Mouse (Mus musculus): Measurements from ENCODE around the gene Olfr958. TPM values are rescaled to one million over a fixed set of nuclear protein-coding genes. Genes with fewer than 3 reads are reported as not detected.

Gene Olfr958
- polyA plus RNA-seq, 1 experiment: not detected

DNA sequence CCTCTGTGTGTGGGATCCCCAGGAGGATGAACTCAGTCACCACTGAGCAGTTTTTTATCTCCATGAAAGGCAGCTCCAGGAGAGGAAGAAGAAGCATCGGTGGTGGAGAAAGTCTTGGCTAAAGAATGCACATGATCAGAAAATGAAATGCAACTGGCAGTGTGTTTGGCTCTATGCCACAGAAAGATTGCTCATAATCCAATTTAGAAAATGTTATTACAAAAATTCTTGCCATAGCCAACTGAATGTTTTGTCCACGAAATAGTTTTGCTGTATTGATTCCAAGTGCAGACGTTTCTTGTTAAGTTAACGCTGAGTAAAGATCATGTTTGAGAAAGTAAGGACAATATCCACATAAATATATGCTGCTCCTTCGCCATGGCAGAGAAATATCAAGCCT, 3.0 kb downstream of the Olfr958 start:
- Histone ChIP-seq H3K27me3 (ENCODE audit: control insufficient read depth, insufficient read depth, low read length) (no peaks in the 10 kb centered on the region; the same call in 1 of the 2 replicates), H3K4me3 (replicated peaks; ENCODE audit: insufficient read depth, low read depth, low read length) (no peak overlapping the region), H3K27ac (ENCODE audit: insufficient read depth, low read length) (no peak overlapping the region), H3K4me1 (ENCODE audit: control insufficient read depth, insufficient read depth, low read length) (no peaks in the 10 kb centered on the region)
- no peak for DNase-seq
- no peak for TF ChIP-seq CTCF (IDR thresholded peaks at IDR 0.05; ENCODE audit: borderline replicate concordance, insufficient read depth, low read depth, low read length)
- no peak for TF ChIP-seq POLR2A (IDR thresholded peaks at IDR 0.05; ENCODE audit: borderline replicate concordance, insufficient read depth, low read length)
- WGBS: 35% methylated on average over 5 of the region's 5 CpGs

DNA sequence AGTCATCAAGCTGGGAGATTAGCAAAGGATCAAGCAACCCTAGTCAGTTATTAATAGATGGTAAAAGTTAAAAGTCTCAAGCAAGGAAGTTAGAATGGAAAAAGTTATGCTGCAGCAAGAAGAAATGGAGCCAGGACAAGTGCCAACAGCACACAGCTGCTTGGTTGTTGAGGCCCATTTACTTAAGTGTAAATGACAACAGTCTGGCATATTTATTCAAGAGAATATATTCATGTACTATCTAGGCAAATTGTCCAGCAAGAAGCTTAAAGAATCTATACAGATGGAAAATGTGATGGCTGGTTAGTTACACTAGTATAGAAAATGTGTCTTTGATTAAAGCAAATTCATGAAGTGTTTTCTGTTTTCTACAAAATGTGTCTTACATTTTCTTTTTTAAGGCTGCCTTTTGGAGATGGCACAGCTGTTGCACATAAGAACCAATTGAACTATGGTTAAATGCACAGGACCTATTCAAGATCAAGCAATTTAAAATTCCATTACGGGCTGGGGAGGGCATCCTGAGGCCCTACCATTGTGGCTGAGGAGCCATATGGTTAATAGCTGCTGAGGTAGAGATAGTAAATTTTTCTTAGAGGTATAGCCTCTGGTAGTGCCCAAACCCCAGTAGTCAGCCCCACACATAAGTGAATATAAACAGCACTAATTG, 30.1 kb downstream of the Olfr958 start:
- no peak for DNase-seq
- no peaks in the 10 kb centered on the region for H3K4me1 ChIP-seq (ENCODE audit: control insufficient read depth, insufficient read depth, low read length)
- H3K27ac ChIP-seq (ENCODE audit: insufficient read depth, low read length): no peak overlapping the region
- no peak overlapping the region for H3K4me3 ChIP-seq (replicated peaks; ENCODE audit: insufficient read depth, low read depth, low read length)
- 36% methylated on average over 1 of the region's 1 CpGs for WGBS
- no peaks in the 10 kb centered on the region for H3K27me3 ChIP-seq (ENCODE audit: control insufficient read depth, insufficient read depth, low read length)
- TF ChIP-seq CTCF (IDR thresholded peaks at IDR 0.05; ENCODE audit: borderline replicate concordance, insufficient read depth, low read depth, low read length) (no peak), POLR2A (IDR thresholded peaks at IDR 0.05; ENCODE audit: borderline replicate concordance, insufficient read depth, low read length) (no peak)

GRCm38 (mm10) chr9:39518595-39518994, 35.3 kb downstream of the Olfr958 start:
- H3K27me3 ChIP-seq (ENCODE audit: control insufficient read depth, insufficient read depth, low read length): no peaks in the 10 kb centered on the region
- H3K27ac ChIP-seq (ENCODE audit: insufficient read depth, low read length): no peak overlapping the region
- no peaks in the 10 kb centered on the region for H3K4me1 ChIP-seq (ENCODE audit: control insufficient read depth, insufficient read depth, low read length)
- DNase-seq: no peak
- TF ChIP-seq CTCF (IDR thresholded peaks at IDR 0.05; ENCODE audit: borderline replicate concordance, insufficient read depth, low read depth, low read length) (no peak), POLR2A (IDR thresholded peaks at IDR 0.05; ENCODE audit: borderline replicate concordance, insufficient read depth, low read length) (no peak)
- H3K4me3 ChIP-seq (replicated peaks; ENCODE audit: insufficient read depth, low read depth, low read length): no peak overlapping the region

DNA sequence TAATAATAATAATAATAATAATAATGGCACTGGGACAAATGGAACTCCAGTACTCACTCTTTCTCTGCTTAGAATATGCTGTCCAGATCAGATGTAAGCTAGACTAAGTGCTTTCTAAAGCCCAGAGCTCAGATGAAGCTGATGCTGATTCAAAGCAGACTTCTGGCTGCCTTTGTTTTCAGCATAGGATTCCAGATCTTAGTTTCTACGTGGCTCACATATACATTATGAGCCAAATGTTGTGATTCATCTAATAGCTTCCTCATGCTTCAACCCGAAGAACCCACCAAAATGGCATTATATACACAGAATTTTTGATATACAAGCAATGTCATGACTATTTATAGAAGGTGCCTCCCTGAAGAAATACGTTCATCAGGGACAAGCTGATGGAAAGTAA, 38.3 kb downstream of the Olfr958 start, which contains the start of gene Olfr957:
Gene Olfr957 (minus strand): TSS at position 279 of the 400 bp plus-strand sequence.
- Histone ChIP-seq H3K4me3 (replicated peaks; ENCODE audit: insufficient read depth, low read depth, low read length) (no peak within 1 kb of the TSS), H3K27me3 (ENCODE audit: control insufficient read depth, insufficient read depth, low read length) (no peaks in the 10 kb centered on the region), H3K4me1 (ENCODE audit: control insufficient read depth, insufficient read depth, low read length) (no peaks in the 10 kb centered on the region), H3K27ac (ENCODE audit: insufficient read depth, low read length) (no peak within 1 kb of the TSS)
- DNase-seq: no peak
- WGBS: 84% methylated on average over 3 of the region's 3 CpGs
- no peak for TF ChIP-seq CTCF (IDR thresholded peaks at IDR 0.05; ENCODE audit: borderline replicate concordance, insufficient read depth, low read depth, low read length)
- TF ChIP-seq POLR2A (IDR thresholded peaks at IDR 0.05; ENCODE audit: borderline replicate concordance, insufficient read depth, low read length): no peak

DNA sequence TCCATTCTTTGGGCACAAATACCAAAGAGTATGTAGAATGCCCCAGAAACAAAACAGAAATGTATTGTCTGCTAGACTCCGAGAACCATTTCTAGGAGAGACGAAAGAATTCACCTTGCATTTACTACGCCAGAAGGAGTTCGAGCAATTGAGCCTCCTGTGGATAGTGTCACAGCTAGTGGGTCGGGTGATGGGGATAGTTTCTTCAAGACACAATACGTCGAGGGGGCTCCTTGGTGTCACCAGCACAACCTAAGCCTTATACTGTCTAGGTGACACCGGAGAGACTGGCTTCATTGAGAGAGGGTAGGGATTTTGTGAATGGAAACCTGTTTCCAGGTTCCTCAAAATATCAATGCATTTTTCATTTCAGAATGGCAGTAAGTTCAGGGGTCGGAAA, 44.4 kb downstream of the Olfr958 start:
- WGBS: 76% methylated on average over 9 of the region's 9 CpGs

DNA sequence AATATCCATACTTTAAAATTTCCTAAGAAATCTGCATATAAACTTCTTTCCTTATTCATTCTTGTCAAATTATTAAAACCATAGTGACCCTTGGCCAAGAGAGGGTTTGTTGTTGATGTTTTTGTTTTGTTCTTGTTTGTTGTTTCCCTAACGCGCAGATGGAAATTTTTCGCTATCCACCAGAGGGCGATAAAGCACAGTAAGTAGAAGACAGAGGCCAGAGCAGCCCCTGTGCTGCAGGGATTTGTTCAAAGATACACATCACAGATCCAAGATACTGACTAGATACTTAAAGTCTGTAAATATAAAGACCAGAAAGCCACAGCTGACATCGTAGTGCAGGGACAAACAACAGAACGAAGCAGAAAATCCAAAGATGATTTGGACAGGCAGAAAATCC, 44.9 kb downstream of the Olfr958 start:
- no peaks in the 10 kb centered on the region for H3K27me3 ChIP-seq (ENCODE audit: control insufficient read depth, insufficient read depth, low read length)
- TF ChIP-seq POLR2A (IDR thresholded peaks at IDR 0.05; ENCODE audit: borderline replicate concordance, insufficient read depth, low read length) (no peak), CTCF (IDR thresholded peaks at IDR 0.05; ENCODE audit: borderline replicate concordance, insufficient read depth, low read depth, low read length) (peak; percentile 40; the same call in 1 of the 2 replicates)
- no peak overlapping the region for H3K4me3 ChIP-seq (replicated peaks; ENCODE audit: insufficient read depth, low read depth, low read length)
- DNase-seq: peak; percentile 7 to 13
- WGBS: 13% methylated on average over 6 of the region's 6 CpGs
- no peaks in the 10 kb centered on the region for H3K4me1 ChIP-seq (ENCODE audit: control insufficient read depth, insufficient read depth, low read length)
- no peak overlapping the region for H3K27ac ChIP-seq (ENCODE audit: insufficient read depth, low read length)

More for the DNA sequence above, 44.4 kb downstream of the Olfr958 start:
- no peak for DNase-seq
- TF ChIP-seq CTCF (IDR thresholded peaks at IDR 0.05; ENCODE audit: borderline replicate concordance, insufficient read depth, low read depth, low read length): no peak
- no peak for TF ChIP-seq POLR2A (IDR thresholded peaks at IDR 0.05; ENCODE audit: borderline replicate concordance, insufficient read depth, low read length)
- no peak overlapping the region for H3K4me3 ChIP-seq (replicated peaks; ENCODE audit: insufficient read depth, low read depth, low read length)
- no peak overlapping the region for H3K27ac ChIP-seq (ENCODE audit: insufficient read depth, low read length)
- H3K27me3 ChIP-seq (ENCODE audit: control insufficient read depth, insufficient read depth, low read length): no peaks in the 10 kb centered on the region
- no peaks in the 10 kb centered on the region for H3K4me1 ChIP-seq (ENCODE audit: control insufficient read depth, insufficient read depth, low read length)

Other genes with a start within 250 kb of the Olfr958 start
- not detected in 2 replicates for gene Olfr948, start 228.0 kb downstream of the Olfr958 start, polyA plus RNA-seq (2012; rRNA removed)
- gene Olfr951, start 166.6 kb downstream of the Olfr958 start, polyA plus RNA-seq (2012; rRNA removed): not detected in 2 replicates
- gene Olfr952, start 126.9 kb downstream of the Olfr958 start, polyA plus RNA-seq (2012; rRNA removed): not detected in 2 replicates
- not detected in 2 replicates for gene Olfr954, start 97.4 kb downstream of the Olfr958 start, polyA plus RNA-seq (2012; rRNA removed)
- not detected in 2 replicates for gene Olfr955, start 82.1 kb downstream of the Olfr958 start, polyA plus RNA-seq (2012; rRNA removed)
- not detected in 2 replicates for gene Olfr44, start 60.1 kb downstream of the Olfr958 start, polyA plus RNA-seq (2012; rRNA removed)
- gene Olfr957, start 38.2 kb downstream of the Olfr958 start, polyA plus RNA-seq (2012; rRNA removed): not detected in 2 replicates
- not detected in 2 replicates for gene Olfr959, start 21.5 kb upstream of the Olfr958 start, polyA plus RNA-seq (2012; rRNA removed)
- gene AW551984, start 50.3 kb upstream of the Olfr958 start, polyA plus RNA-seq (2012; rRNA removed): 8.0 and 8.5 TPM in 2 replicates
- not detected in 2 replicates for gene Olfr148, start 56.6 kb upstream of the Olfr958 start, polyA plus RNA-seq (2012; rRNA removed)
- not detected in 2 replicates for gene Olfr960, start 67.3 kb upstream of the Olfr958 start, polyA plus RNA-seq (2012; rRNA removed)
- gene Olfr961, start 91.0 kb upstream of the Olfr958 start, polyA plus RNA-seq (2012; rRNA removed): not detected in 2 replicates
- gene Olfr963, start 113.2 kb upstream of the Olfr958 start, polyA plus RNA-seq (2012; rRNA removed): not detected in 2 replicates
- not detected in 2 replicates for gene Olfr149, start 153.1 kb upstream of the Olfr958 start, polyA plus RNA-seq (2012; rRNA removed)
- gene Olfr965, start 157.3 kb upstream of the Olfr958 start, polyA plus RNA-seq (2012; rRNA removed): not detected in 2 replicates
- not detected in 2 replicates for gene Olfr150, start 176.9 kb upstream of the Olfr958 start, polyA plus RNA-seq (2012; rRNA removed)
- not detected in 2 replicates for gene Olfr967, start 192.2 kb upstream of the Olfr958 start, polyA plus RNA-seq (2012; rRNA removed)
- not detected in 2 replicates for gene Olfr968, start 229.2 kb upstream of the Olfr958 start, polyA plus RNA-seq (2012; rRNA removed)
- not detected in 2 replicates for gene Olfr969, start 236.9 kb upstream of the Olfr958 start, polyA plus RNA-seq (2012; rRNA removed)

All from cerebellum, adult 2 months (tissue).